Mouse (Mus musculus) MEL (cell line): ENCODE measurements around the gene Sp2.

Source experiments
- CTCF ChIP-seq, 3 experiments: IDR thresholded peaks in 2 of 3; conservative IDR thresholded peaks in 1 of 3; 2 replicates each; pipeline ENCODE4 v1.5.1; 2011 to 2012; ENCODE audit warnings: low read length in 3 of 3, low read depth in 2 of 3, mild to moderate bottlenecking in 2 of 3, improper control_type of control experiment in 1 of 3, inconsistent platforms in 1 of 3, mixed read lengths in 1 of 3, moderate library complexity in 1 of 3; ENCODE audit not compliant: control insufficient read depth in 1 of 3, insufficient read depth in 1 of 3, poor library complexity in 1 of 3, severe bottlenecking in 1 of 3
- EP300 ChIP-seq, 2 experiments: IDR thresholded peaks; 2 replicates each; pipeline ENCODE4 v1.6.1; 2011; ENCODE audit warnings: improper control_type of control experiment in 2 of 2, low read length in 2 of 2, low read depth in 1 of 2, mild to moderate bottlenecking in 1 of 2
- GATA1 ChIP-seq: IDR thresholded peaks from 2 replicates; pipeline ENCODE4 v1.6.1; 2011; ENCODE audit warnings: low read depth, low read length, improper control_type of control experiment
- KAT2A ChIP-seq: conservative IDR thresholded peaks from 2 replicates; pipeline ENCODE4 v1.6.1; 2012; ENCODE audit warnings: low read depth, low read length, improper control_type of control experiment, inconsistent platforms
- MAX ChIP-seq: IDR thresholded peaks from 2 replicates; pipeline ENCODE4 v1.6.1; 2011; ENCODE audit warnings: low read length, improper control_type of control experiment
- POLR2A ChIP-seq, 2 experiments: IDR thresholded peaks; 2 replicates each; pipeline ENCODE4 v1.6.1; 2011 to 2012; ENCODE audit warnings: low read length in 2 of 2, mild to moderate bottlenecking in 2 of 2, control low read depth in 1 of 2, improper control_type of control experiment in 1 of 2, low read depth in 1 of 2, moderate library complexity in 1 of 2; ENCODE audit not compliant: control insufficient read depth in 1 of 2, insufficient read depth in 1 of 2, poor library complexity in 1 of 2
- SIN3A ChIP-seq: IDR thresholded peaks from 2 replicates; pipeline ENCODE4 v1.6.1; 2012; ENCODE audit warnings: low read length, improper control_type of control experiment, inconsistent platforms
- SMC3 ChIP-seq: IDR thresholded peaks from 2 replicates; pipeline ENCODE4 v1.6.1; 2011; ENCODE audit warnings: low read depth, low read length, improper control_type of control experiment
- ZMIZ1 ChIP-seq: IDR thresholded peaks from 2 replicates; pipeline ENCODE4 v1.6.1; 2012; ENCODE audit warnings: low read depth, mild to moderate bottlenecking, inconsistent platforms, low read length, improper control_type of control experiment, moderate library complexity

DNA sequence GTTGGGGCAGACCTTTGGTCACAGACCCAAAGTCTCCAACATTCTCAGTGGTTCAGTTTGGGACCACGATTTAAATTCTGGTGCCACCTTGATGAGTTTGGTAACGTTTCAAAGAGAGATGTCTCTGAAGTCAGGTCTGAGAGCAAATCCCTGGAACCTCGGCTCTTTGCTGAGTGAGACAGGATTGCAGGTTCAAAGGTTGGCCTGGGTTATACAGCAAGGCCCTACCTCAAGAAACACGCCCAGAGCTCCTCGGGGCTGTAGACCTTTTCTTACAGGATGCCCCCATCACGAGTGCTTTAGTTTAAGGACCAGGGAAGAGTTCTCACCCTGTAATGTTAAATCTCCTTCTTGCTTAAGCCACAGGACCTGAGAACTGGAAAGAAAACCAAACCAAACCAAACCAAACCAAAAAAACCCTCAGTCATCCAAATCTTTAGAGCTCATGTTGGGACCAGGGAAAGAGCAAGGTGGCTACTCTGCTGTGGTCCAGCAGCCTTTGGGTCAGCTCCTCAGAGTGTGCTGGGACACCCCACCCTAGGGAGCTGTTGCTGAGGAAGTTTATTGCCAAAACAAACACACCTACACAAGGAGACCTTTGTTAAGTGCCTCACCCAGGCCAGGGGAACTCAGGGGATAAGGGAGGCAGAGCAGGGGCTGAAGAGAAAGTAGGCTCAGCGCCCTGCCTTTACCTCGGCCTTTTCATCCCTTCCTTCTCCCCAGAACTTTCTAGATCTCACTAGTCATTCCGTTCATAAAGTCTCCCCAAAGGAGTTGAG lies 46.7 kb downstream of the Sp2 start:
- TF ChIP-seq SIN3A, result no peak
- no peak for TF ChIP-seq POLR2A (IDR thresholded peaks at IDR 0.05; ENCODE audit: control insufficient read depth in 1 of 2, insufficient read depth in 1 of 2, low read depth in 1 of 2, low read length in 2 of 2, poor library complexity in 1 of 2)
- no peak for TF ChIP-seq GATA1
- no peak for TF ChIP-seq CTCF (IDR thresholded peaks at IDR 0.05 in 2 of 3, conservative IDR thresholded peaks at IDR 0.05 in 1 of 3; ENCODE audit: control insufficient read depth in 1 of 3, insufficient read depth in 1 of 3, low read depth in 2 of 3, low read length in 3 of 3, poor library complexity in 1 of 3, severe bottlenecking in 1 of 3)
- TF ChIP-seq ZMIZ1, result no peak
- no peak for TF ChIP-seq KAT2A
- no peak for TF ChIP-seq EP300 (IDR thresholded peaks at IDR 0.05; ENCODE audit: low read depth in 1 of 2, low read length in 2 of 2)
- no peak for TF ChIP-seq MAX
- TF ChIP-seq SMC3, result no peak
